Mouse (Mus musculus) hindbrain, embryonic 16.5 days (tissue): Measurements from ENCODE around the gene Pax6. TPM values are rescaled to one million over a fixed set of nuclear protein-coding genes. Genes with fewer than 3 reads are reported as not detected.
A peak's percentile ranks its signal among the peaks of the same experiment; 100 is the strongest.

Experiments
- ATAC-seq: fragments of 200-750 bp; cut with Nextera tagmentation; 2 replicates; pipeline ENCODE4 v1.8.0; 2017; ENCODE audit warnings: moderate TSS enrichment, moderate library complexity
- H3K27ac ChIP-seq: fragments of 300-500 bp; sonication (generic); 2 replicates; pipeline ENCODE4 v1.5.1; 2014; ENCODE audit warnings: low read depth, mild to moderate bottlenecking, control low read depth, low read length, moderate library complexity
- H3K27me3 ChIP-seq: fragments of 300-500 bp; sonication (generic); replicated peaks from 2 replicates; pipeline ENCODE4 v1.6.1; 2014; ENCODE audit warnings: low read length; ENCODE audit not compliant: control insufficient read depth, insufficient read depth
- H3K36me3 ChIP-seq: fragments of 300-500 bp; sonication (generic); 2 replicates; pipeline ENCODE4 v1.6.1; 2014; ENCODE audit warnings: mild to moderate bottlenecking, low read length, moderate library complexity, mixed read lengths; ENCODE audit not compliant: control insufficient read depth, insufficient read depth
- H3K4me1 ChIP-seq: fragments of 300-500 bp; sonication (generic); 2 replicates; pipeline ENCODE4 v1.6.1; 2014; ENCODE audit warnings: low read depth, low read length; ENCODE audit not compliant: control insufficient read depth, insufficient read depth
- H3K4me2 ChIP-seq: fragments of 300-500 bp; sonication (generic); 2 replicates; pipeline ENCODE4 v1.6.1; 2014; ENCODE audit warnings: mild to moderate bottlenecking, low read length, control low read depth, moderate library complexity
- H3K4me3 ChIP-seq: fragments of 300-500 bp; sonication (generic); 2 replicates; pipeline ENCODE4 v1.5.1; 2014; ENCODE audit warnings: mild to moderate bottlenecking, low read length, control low read depth, moderate library complexity
- H3K9ac ChIP-seq: fragments of 300-500 bp; sonication (generic); 2 replicates; pipeline ENCODE4 v1.6.1; 2014; ENCODE audit warnings: low read depth, mild to moderate bottlenecking, control low read depth, low read length, moderate library complexity
- H3K9me3 ChIP-seq: fragments of 300-500 bp; sonication (generic); 2 replicates; pipeline ENCODE4 v1.6.1; 2014; ENCODE audit warnings: mild to moderate bottlenecking, low read length, moderate library complexity; ENCODE audit not compliant: control insufficient read depth
- WGBS: fragments of 180-500 bp; shearing (Covaris S2); extraction: QIAGEN DNeasy Blood & Tissue Kit; methylation state at CpG from one replicate; pipeline ENCODE4 v1.1.7; 2014; 5-methylcytosine and 5-hydroxymethylcytosine counted together
- polyA plus RNA-seq: library from polyadenylated mRNA; unstranded; fragments of >200 nt; fragmentation: Nextera tagmentation; extraction: Ambion mirVana; gene quantifications from 2 replicates; pipeline ENCODE4 v1.2.1, GENCODE M21; 2015

Pax6 gene
- polyA plus RNA-seq, 1 experiment from 2014 or later = 43.8 TPM

DNA sequence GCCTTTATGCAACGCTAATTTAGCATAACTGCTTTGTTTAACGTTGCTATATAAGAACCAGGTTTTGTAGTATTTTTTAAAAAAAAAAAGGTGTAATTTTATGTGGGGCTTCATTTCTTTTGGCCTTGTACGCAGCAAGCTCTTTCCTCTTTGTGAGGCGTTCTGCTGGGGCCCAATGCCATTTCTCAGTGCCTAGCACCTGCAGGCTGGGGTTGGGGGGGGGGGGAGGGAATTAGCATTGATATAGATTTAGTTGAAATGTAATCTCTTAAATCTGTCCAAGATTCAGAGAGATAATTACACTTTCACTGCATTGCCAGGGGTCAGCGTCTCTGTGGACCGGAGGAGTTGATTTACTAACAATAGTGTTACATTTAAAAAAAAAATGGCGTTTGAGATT, 6.1 kb upstream of the Pax6 start:
- no peaks in the 10 kb centered on the region for H3K36me3 ChIP-seq
- H3K4me3 ChIP-seq = no peak overlapping the region
- H3K9ac ChIP-seq = no peak overlapping the region
- H3K27me3 ChIP-seq = peaks cover 64% of the 10 kb centered on the region
- WGBS = 6% methylated on average over 7 of the region's 7 CpGs
- no peak overlapping the region for H3K27ac ChIP-seq
- peaks cover 3% of the 10 kb centered on the region; the same call in 1 of the 2 replicates for H3K4me1 ChIP-seq
- no peaks in the 10 kb centered on the region for H3K9me3 ChIP-seq
- no peak overlapping the region; the same call in 1 of the 2 replicates for H3K4me2 ChIP-seq
- ATAC-seq = no peak

DNA sequence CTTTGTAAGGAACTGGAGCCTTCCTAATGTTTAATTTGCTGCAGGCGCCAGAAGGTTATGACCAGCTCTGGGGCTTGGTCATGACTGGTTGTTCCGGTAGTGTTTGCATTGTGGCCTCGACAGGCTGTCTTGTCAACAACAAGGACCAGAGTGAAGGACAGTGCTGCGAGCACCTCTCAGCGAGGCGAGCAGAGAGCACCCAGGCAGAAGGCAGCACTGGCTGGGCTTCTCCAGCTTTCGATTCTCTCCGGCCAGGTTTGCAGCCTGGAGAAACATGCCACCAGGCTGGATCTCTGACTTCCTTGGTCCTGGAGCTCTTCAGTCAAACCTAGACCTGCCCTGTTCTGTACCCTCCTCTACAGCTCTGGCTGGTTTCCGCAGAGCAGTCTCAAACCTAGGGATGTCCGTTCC, 5.6 kb upstream of the Pax6 start:
- Histone ChIP-seq H3K4me1 (peaks cover 3% of the 10 kb centered on the region; the same call in 1 of the 2 replicates), H3K4me3 (no peak overlapping the region), H3K36me3 (no peaks in the 10 kb centered on the region), H3K27ac (no peak overlapping the region), H3K9me3 (no peaks in the 10 kb centered on the region), H3K27me3 (peaks cover 65% of the 10 kb centered on the region), H3K9ac (no peak overlapping the region), H3K4me2 (peak overlapping the region; percentile 5; the same call in 1 of the 2 replicates)
- 13% methylated on average over 10 of the region's 10 CpGs for WGBS
- no peak for ATAC-seq

DNA sequence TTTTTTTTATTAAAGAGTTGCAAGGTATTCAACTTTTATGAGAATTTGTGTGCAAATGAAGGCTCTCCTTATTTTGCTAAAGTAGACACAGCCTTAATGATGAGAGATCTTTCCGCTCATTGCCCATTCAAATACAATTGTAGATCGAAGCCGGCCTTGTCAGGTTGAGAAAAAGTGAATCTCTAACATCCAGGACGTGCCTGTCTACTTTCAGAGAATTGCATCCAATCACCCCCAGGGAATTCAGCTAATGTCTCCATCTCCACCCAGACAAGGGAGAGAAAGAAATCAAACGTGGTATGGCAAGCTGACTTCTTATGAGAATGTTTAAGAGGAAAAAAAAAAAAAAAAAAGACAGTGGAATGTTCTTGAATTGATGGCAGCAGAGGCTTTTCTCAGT, 3.7 kb upstream of the Pax6 start:
- 16% methylated on average over 5 of the region's 5 CpGs for WGBS
- no peak for ATAC-seq

DNA sequence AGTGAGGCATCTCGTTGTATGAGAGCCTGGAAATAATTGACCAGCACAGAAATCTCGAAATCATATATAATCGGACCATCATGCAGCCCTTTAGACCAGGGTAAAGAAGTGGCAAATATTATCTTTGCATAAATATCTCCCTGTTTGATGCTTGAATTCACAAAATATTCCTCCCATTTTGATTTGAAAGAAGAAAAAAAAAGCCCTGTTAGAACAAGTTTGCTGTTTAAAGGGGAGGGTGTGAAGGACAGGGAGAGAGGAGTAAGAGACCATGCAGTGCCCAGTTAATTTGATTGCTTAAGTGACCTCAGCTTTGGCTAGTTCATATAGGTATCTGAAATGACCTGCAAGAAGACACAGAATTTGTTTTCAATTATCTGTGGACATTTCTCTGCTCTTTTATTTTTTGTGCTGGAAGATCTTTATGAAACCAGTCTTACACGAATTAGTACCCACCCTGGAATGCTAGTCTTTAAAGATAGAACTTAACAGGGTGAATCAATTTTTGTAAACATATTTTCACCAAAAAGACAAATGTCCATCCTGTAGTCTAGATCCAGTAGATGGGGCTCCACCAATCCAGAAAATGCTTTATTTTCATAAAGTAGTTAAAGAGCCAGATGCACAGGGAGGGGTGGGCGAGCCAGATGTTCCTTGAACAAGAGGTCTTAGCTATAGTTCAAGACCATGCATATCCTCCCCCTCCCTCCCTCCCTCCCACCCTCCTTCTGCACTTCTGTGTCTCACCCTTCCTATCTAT, 3.0 kb upstream of the Pax6 start:
- peaks cover 2% of the 10 kb centered on the region; the same call in 1 of the 2 replicates for H3K4me1 ChIP-seq
- H3K4me3 ChIP-seq = no peak overlapping the region
- H3K27ac ChIP-seq = no peak overlapping the region
- no peaks in the 10 kb centered on the region for H3K9me3 ChIP-seq
- H3K36me3 ChIP-seq = no peaks in the 10 kb centered on the region
- H3K27me3 ChIP-seq = peaks cover 63% of the 10 kb centered on the region
- no peak for ATAC-seq
- WGBS = 34% methylated on average over 5 of the region's 5 CpGs
- no peak overlapping the region for H3K4me2 ChIP-seq
- H3K9ac ChIP-seq = no peak overlapping the region

More for the DNA sequence above, 3.7 kb upstream of the Pax6 start:
- Histone ChIP-seq H3K9ac (no peak overlapping the region), H3K9me3 (no peaks in the 10 kb centered on the region), H3K36me3 (no peaks in the 10 kb centered on the region), H3K4me1 (peaks cover 2% of the 10 kb centered on the region; the same call in 1 of the 2 replicates), H3K4me3 (no peak overlapping the region), H3K27me3 (peaks cover 60% of the 10 kb centered on the region), H3K27ac (no peak overlapping the region), H3K4me2 (no peak overlapping the region)

DNA sequence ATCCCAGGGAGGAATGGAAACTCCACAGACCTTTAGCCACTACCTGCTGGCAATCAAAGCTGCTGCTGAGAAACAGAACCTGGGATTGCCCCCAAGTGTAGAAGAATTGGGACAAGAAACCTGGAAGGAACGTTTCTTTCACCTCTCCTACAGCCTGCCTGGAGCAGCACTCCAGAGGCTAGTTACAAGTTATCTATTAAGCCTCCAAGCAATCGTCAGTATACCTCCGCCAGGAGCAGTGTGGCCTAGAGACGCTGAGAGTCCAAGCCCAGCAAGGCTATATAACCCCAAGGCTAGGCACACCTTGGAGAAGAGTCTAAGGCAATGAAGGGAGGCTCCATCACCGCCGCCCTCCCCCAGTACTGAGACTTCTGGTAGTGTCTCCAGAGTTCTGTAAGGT, 2.4 kb upstream of the Pax6 start:
- WGBS = 10% methylated on average over 6 of the region's 6 CpGs
- Histone ChIP-seq H3K4me2 (no peak overlapping the region; the same call in 1 of the 2 replicates), H3K27me3 (peaks cover 63% of the 10 kb centered on the region), H3K4me1 (peaks cover 2% of the 10 kb centered on the region; the same call in 1 of the 2 replicates), H3K36me3 (no peaks in the 10 kb centered on the region), H3K9me3 (no peaks in the 10 kb centered on the region), H3K4me3 (no peak overlapping the region), H3K9ac (no peak overlapping the region), H3K27ac (no peak overlapping the region)
- no peak for ATAC-seq

DNA sequence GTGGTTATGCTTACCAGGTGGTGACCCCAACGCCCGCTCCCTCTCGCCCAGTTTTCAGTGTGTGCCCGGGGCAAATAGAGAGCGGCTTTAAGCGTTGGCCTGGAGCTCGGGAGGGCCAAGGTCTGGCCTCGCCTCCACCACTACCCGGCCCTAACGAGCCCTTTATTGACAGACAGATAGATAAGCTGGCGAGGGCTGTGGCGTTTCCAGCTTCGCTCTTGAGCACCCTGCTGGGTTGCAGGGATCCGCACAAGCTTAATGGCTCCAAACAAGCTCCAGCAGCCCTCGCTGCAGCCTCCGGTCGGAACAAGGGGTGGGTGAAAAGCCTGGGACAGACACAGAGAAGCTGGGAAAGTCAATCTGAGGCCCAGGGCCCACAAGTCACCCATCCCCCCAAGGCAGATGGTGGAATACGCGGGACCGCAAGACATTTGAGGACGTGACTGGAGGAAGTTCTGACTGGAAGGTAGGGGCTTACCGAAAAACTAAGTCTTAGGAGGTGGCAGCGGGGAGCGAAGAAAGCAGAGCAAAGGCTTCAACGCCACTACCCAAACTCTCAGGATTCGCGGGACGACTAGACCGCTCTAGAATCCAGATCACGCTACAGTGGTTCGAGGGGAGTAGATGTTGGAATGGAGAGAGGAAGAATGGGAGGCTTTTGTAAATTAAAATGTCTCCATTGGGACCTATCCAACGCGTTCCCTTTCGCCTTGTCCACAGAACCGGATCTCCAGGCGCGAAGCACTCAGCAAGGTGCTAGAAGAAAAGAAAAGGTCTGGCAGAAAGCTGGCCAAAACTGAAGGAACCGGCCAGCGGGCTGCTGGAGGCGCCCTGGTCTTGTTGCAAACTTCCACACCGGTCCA, 1.7 kb upstream of the Pax6 start:
- Histone ChIP-seq H3K27ac (no peak overlapping the region), H3K9ac (no peak overlapping the region), H3K4me3 (no peak overlapping the region), H3K4me2 (peak overlapping the region; percentile 28), H3K27me3 (peaks cover 63% of the 10 kb centered on the region), H3K36me3 (no peaks in the 10 kb centered on the region), H3K4me1 (peaks cover 2% of the 10 kb centered on the region; the same call in 1 of the 2 replicates), H3K9me3 (no peaks in the 10 kb centered on the region)
- 5% methylated on average over 41 of the region's 41 CpGs for WGBS
- ATAC-seq = no peak

DNA sequence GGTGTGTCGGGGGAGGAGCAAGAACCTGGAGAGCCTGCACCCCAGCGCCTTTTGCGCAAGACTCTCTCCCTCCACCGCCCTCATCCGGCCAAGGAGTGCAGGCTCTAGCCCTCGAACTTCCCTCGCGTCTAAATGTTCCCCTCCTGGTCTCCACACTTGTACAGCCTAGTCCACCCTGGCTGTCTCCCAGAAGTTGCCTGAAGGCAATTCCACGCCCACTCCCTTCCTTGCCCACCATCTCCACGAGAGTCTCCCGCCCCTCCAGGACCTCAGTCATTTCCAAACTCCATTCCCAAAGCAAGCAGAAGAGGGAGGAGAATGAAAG, 1.1 kb upstream of the Pax6 start:
- ATAC-seq = no peak

DNA sequence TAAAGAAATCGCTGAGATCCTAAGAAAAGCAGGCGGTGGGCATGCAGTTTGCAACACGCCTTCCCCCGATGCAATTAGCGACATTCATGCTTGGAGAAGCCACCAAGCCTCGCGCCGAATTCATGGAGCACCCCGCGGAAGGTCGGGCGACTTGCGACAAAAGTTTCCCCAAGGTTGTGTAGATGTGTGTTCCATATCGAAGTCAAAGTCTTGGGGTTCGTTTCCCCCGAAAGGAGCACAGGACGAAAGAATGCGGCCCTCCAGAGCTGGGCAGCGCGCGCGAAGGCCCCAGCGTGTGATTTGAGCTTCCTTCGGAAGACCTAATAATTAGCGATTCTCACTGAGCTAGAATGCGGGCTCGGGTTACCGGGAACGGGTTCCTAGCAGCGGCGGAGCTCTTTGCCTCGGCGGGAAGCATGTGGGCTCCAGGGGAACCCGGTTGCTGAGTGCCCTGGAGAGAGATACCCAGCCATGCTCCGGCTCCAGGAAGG, 716 bp downstream of the Pax6 start:
- H3K27ac ChIP-seq = no peak overlapping the region
- WGBS = 1% methylated on average over 35 of the region's 35 CpGs
- ATAC-seq = no peak
- H3K9me3 ChIP-seq = no peaks in the 10 kb centered on the region
- peak overlapping the region; percentile 49 for H3K9ac ChIP-seq
- H3K4me1 ChIP-seq = peaks cover 2% of the 10 kb centered on the region; the same call in 1 of the 2 replicates
- H3K4me3 ChIP-seq = peak overlapping the region; percentile 50
- peaks cover 43% of the 10 kb centered on the region for H3K27me3 ChIP-seq
- H3K4me2 ChIP-seq = peak overlapping the region; percentile 50
- no peaks in the 10 kb centered on the region for H3K36me3 ChIP-seq

More for the DNA sequence above, 1.1 kb upstream of the Pax6 start:
- 1% methylated on average over 11 of the region's 11 CpGs for WGBS
- peaks cover 2% of the 10 kb centered on the region; the same call in 1 of the 2 replicates for H3K4me1 ChIP-seq
- H3K27ac ChIP-seq = no peak overlapping the region
- no peaks in the 10 kb centered on the region for H3K36me3 ChIP-seq
- H3K4me2 ChIP-seq = peak overlapping the region; percentile 28; the same call in 1 of the 2 replicates
- no peaks in the 10 kb centered on the region for H3K9me3 ChIP-seq
- H3K9ac ChIP-seq = no peak overlapping the region
- H3K27me3 ChIP-seq = peaks cover 58% of the 10 kb centered on the region
- no peak overlapping the region for H3K4me3 ChIP-seq
